Mouse (Mus musculus): ENCODE measurements around the gene Fgf14. TPM values are rescaled to one million over a fixed set of nuclear protein-coding genes. Genes with fewer than 3 reads are reported as not detected.

The Fgf14 gene
- total and polyA plus RNA-seq, 3 experiments = not detected

DNA sequence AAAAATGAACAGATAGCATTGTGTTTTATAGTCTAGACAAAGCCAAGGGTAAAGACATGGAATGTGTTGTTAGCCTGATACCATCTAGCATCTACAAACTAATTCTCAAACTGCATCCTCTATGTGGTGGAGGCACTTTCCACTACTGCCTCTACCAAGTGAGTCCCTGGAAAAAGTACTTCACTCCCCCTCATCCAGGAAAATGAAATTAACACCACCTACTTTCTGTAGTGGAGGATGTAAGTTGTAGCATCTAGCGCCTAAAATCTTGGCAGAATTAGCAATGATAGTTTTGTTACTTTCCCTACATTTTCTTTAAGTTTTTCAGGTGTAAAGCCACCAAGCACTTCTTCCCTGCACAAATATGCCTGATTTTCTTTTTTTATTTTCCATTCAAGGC, 496.7 kb downstream of the Fgf14 start:
- no peak for DNase-seq (ENCODE audit: low read depth, low spot score)
- TF ChIP-seq TCF12 (IDR thresholded peaks at IDR 0.05; ENCODE audit: low read depth, low read length) (no peak), ZNF384 (IDR thresholded peaks at IDR 0.05; ENCODE audit: low read depth, low read length) (no peak), ELF1 (IDR thresholded peaks at IDR 0.05; ENCODE audit: low read depth, low read length) (no peak), MAFK (IDR thresholded peaks at IDR 0.05; ENCODE audit: borderline replicate concordance, low read depth, low read length) (no peak), EP300 (IDR thresholded peaks at IDR 0.05; ENCODE audit: low read depth in 1 of 2, low read length in 2 of 2) (no peak), MXI1 (IDR thresholded peaks at IDR 0.05; ENCODE audit: low read depth, low read length) (no peak), HCFC1 (IDR thresholded peaks at IDR 0.05; ENCODE audit: low read depth, low read length) (no peak), CHD2 (IDR thresholded peaks at IDR 0.05; ENCODE audit: low read length) (no peak), JUND (IDR thresholded peaks at IDR 0.05; ENCODE audit: low read depth, low read length) (no peak), SMC3 (IDR thresholded peaks at IDR 0.05; ENCODE audit: low read depth, low read length) (no peak), USF2 (IDR thresholded peaks at IDR 0.05; ENCODE audit: borderline replicate concordance in 1 of 2, insufficient read depth in 1 of 2, low read depth in 1 of 2, low read length in 2 of 2) (no peak), POLR2AphosphoS2 (IDR thresholded peaks at IDR 0.05; ENCODE audit: low read length) (no peak), ZKSCAN1 (IDR thresholded peaks at IDR 0.05; ENCODE audit: low read depth, low read length) (no peak), ZC3H11A (IDR thresholded peaks at IDR 0.05; ENCODE audit: low read depth, low read length) (no peak), NELFE (IDR thresholded peaks at IDR 0.05; ENCODE audit: low read depth, low read length) (no peak), MAX (IDR thresholded peaks at IDR 0.05; ENCODE audit: low read length) (no peak), UBTF (IDR thresholded peaks at IDR 0.05; ENCODE audit: borderline replicate concordance, insufficient read depth, low read depth, low read length) (no peak)
- no peaks in the 10 kb centered on the region for H3K36me3 ChIP-seq (ENCODE audit: control insufficient read depth in 1 of 2, insufficient read depth in 2 of 2, low read length in 2 of 2)
- H3K4me3 ChIP-seq (ENCODE audit: control insufficient read depth in 1 of 2, insufficient read depth in 1 of 2, low read depth in 2 of 2, low read length in 2 of 2) = no peak overlapping the region
- H3K9me3 ChIP-seq (replicated peaks; ENCODE audit: insufficient read depth, low read length) = no peaks in the 10 kb centered on the region
- H3K27me3 ChIP-seq (ENCODE audit: control insufficient read depth in 1 of 2, insufficient read depth in 2 of 2, low read length in 2 of 2) = no peaks in the 10 kb centered on the region
- H3K4me1 ChIP-seq (ENCODE audit: control insufficient read depth in 1 of 2, insufficient read depth in 2 of 2, low read length in 2 of 2) = no peaks in the 10 kb centered on the region
- H3K27ac ChIP-seq (ENCODE audit: control insufficient read depth, low read depth, low read length) = no peak overlapping the region
- no peak overlapping the region for H3K9ac ChIP-seq (ENCODE audit: control insufficient read depth, low read depth, low read length, poor library complexity, severe bottlenecking)
- H3K79me2 ChIP-seq (ENCODE audit: control insufficient read depth, insufficient read depth, low read length, poor library complexity) = no peaks in the 10 kb centered on the region

DNA sequence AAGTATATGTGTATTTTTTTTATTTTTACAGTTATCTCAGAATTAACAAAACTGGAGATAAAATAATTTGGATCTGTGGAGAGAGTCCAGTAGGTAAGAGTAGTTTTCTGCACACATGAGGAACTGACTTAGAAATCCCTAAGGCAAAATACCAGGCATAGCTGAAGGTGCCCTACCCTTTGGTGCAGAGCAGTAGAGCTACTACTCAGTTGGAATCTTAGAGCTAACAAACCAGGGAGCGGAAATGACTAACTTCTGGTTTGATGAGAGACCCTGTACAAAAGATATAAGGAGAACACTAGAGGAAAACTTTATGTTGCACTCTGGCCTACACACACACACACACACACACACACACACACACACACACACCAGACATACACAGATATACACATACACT, 502.8 kb downstream of the Fgf14 start:
- H3K9ac ChIP-seq (ENCODE audit: control insufficient read depth, low read depth, low read length, poor library complexity, severe bottlenecking) = no peak overlapping the region
- H3K79me2 ChIP-seq (ENCODE audit: control insufficient read depth, insufficient read depth, low read length, poor library complexity) = no peaks in the 10 kb centered on the region
- H3K36me3 ChIP-seq (ENCODE audit: control insufficient read depth in 1 of 2, insufficient read depth in 2 of 2, low read length in 2 of 2) = no peaks in the 10 kb centered on the region
- no peaks in the 10 kb centered on the region for H3K27me3 ChIP-seq (ENCODE audit: control insufficient read depth in 1 of 2, insufficient read depth in 2 of 2, low read length in 2 of 2)
- no peak for DNase-seq (ENCODE audit: low read depth, low spot score)
- H3K4me3 ChIP-seq (ENCODE audit: control insufficient read depth in 1 of 2, insufficient read depth in 1 of 2, low read depth in 2 of 2, low read length in 2 of 2) = no peak overlapping the region
- no peaks in the 10 kb centered on the region for H3K4me1 ChIP-seq (ENCODE audit: control insufficient read depth in 1 of 2, insufficient read depth in 2 of 2, low read length in 2 of 2)
- no peak overlapping the region for H3K27ac ChIP-seq (ENCODE audit: control insufficient read depth, low read depth, low read length)
- TF ChIP-seq USF1 (IDR thresholded peaks at IDR 0.05; ENCODE audit: low read depth, low read length) (no peak), RAD21 (IDR thresholded peaks at IDR 0.05; ENCODE audit: low read depth, low read length) (no peak), EP300 (IDR thresholded peaks at IDR 0.05; ENCODE audit: low read depth in 1 of 2, low read length in 2 of 2) (no peak), ZMIZ1 (IDR thresholded peaks at IDR 0.05; ENCODE audit: low read depth, low read length) (no peak), MAZ (IDR thresholded peaks at IDR 0.05; ENCODE audit: low read depth, low read length) (no peak), ZKSCAN1 (IDR thresholded peaks at IDR 0.05; ENCODE audit: low read depth, low read length) (no peak), CHD1 (IDR thresholded peaks at IDR 0.05; ENCODE audit: low read depth, low read length) (no peak), MEF2A (IDR thresholded peaks at IDR 0.05; ENCODE audit: extremely low read depth, insufficient replicate concordance, low read depth, low read length, poor library complexity, severe bottlenecking) (no peak), NELFE (IDR thresholded peaks at IDR 0.05; ENCODE audit: low read depth, low read length) (no peak), NRF1 (IDR thresholded peaks at IDR 0.05; ENCODE audit: insufficient read depth, low read depth, low read length, poor library complexity, severe bottlenecking) (no peak), UBTF (IDR thresholded peaks at IDR 0.05; ENCODE audit: borderline replicate concordance, insufficient read depth, low read depth, low read length) (no peak), GABPA (IDR thresholded peaks at IDR 0.05; ENCODE audit: low read depth, low read length) (no peak), RCOR1 (IDR thresholded peaks at IDR 0.05; ENCODE audit: low read depth, low read length) (no peak), POLR2A (IDR thresholded peaks at IDR 0.05; ENCODE audit: control insufficient read depth in 1 of 2, insufficient read depth in 1 of 2, low read depth in 1 of 2, low read length in 2 of 2, poor library complexity in 1 of 2) (no peak), KAT2A (conservative IDR thresholded peaks at IDR 0.05; ENCODE audit: low read depth, low read length) (no peak), MAFK (IDR thresholded peaks at IDR 0.05; ENCODE audit: borderline replicate concordance, low read depth, low read length) (no peak), MYC (IDR thresholded peaks at IDR 0.05; ENCODE audit: low read depth, low read length) (no peak)
- H3K9me3 ChIP-seq (replicated peaks; ENCODE audit: insufficient read depth, low read length) = no peaks in the 10 kb centered on the region

Measured in MEL (cell line).